Mouse (Mus musculus): ENCODE results near the gene Twist1.

The Twist1 gene

DNA sequence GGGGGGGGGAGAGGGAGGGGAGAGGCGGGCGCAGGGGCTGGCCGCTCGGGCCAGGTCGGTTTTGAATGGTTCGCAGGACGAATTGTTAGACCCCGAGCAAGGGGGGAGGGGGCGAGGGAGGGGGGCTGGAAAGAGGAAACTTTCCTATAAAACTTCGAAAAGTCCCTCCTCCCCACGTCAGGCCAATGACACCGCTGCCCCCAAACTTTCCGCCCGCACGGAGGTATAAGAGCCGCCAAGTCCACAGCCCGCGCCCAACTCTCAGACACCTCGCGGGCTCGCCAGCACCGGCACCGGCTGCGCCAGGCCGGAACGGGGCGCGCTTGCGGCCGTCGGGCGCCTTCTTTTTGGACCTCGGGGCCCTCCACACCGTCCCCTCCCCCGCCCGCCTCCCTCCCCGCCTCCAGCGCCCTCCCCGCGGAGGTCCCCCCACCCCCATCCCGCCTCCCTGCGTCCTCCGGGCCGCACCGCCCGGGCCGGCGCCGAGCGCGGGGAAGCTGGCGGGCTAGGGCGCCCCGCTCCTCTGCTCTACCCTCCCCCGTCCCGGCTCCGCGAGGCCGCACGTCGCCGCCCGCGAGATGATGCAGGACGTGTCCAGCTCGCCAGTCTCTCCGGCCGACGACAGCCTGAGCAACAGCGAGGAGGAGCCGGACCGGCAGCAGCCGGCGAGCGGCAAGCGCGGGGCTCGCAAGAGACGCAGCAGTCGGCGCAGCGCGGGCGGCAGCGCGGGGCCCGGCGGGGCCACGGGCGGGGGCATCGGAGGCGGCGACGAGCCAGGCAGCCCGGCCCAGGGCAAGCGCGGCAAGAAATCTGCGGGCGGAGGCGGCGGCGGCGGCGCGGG, at the start of gene Twist1:
Twist1 (plus strand) TSS at position 272 of the 841 bp plus-strand sequence.
- in situ Hi-C loops (cut with MboI, MseI): no loop called here

DNA sequence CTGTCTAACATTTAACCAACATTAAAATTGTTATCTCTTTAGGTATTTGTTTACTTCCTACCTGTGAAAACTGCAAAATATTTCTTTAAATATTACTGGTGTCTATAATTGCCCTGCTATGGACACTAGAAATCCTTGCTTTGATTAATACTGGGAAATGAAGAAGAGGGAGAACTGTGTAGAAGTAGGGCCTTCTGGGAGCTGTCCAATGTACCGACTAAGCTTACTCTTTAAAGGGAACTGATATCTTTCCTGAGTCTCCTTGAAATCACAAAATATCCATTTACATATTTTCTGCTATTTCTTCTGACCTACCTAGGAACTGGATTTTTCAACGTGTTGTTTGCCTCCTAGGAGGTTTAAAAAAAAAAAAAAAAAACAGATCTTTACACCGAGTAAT, 30.7 kb upstream of the Twist1 start:
- in situ Hi-C loops (cut with MboI, MseI): no loop called here

DNA sequence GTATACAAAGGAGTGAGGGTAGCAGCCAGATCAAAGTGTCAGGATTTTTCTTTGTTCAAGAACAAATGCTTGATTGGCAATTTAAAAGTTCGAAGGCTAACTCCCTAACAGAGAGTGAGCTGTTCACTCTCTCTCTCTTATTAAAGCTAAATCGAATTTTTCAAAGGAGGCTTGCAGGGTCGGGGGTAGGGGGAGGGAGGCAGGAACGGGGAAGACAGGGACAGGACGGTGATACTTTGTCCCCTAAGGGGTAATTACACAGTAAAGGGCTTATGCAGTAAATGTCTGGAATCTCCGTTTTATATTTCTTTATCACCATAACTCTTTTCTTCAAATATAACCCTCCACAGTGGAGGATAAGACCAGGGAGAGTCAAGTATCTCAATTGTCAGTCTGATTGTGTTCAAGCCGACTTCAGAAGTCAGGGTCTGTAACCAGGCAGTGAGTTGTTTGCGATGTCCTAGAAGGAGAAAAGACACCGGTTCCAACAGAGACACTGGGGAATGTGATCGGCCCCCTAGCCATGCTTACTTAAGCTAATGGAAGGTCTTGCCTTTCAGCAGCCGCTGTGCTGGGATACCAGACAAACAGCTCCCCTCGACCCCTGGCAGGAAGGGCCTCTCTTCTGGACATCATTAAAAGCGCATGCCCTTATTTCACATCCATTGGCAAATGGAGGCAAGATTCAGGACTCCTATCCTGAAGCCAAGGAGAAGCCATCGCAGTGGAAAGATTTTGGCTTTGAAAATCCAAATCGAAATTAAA, 30.0 kb upstream of the Twist1 start:
- in situ Hi-C loops (cut with MboI, MseI): no loop called here

DNA sequence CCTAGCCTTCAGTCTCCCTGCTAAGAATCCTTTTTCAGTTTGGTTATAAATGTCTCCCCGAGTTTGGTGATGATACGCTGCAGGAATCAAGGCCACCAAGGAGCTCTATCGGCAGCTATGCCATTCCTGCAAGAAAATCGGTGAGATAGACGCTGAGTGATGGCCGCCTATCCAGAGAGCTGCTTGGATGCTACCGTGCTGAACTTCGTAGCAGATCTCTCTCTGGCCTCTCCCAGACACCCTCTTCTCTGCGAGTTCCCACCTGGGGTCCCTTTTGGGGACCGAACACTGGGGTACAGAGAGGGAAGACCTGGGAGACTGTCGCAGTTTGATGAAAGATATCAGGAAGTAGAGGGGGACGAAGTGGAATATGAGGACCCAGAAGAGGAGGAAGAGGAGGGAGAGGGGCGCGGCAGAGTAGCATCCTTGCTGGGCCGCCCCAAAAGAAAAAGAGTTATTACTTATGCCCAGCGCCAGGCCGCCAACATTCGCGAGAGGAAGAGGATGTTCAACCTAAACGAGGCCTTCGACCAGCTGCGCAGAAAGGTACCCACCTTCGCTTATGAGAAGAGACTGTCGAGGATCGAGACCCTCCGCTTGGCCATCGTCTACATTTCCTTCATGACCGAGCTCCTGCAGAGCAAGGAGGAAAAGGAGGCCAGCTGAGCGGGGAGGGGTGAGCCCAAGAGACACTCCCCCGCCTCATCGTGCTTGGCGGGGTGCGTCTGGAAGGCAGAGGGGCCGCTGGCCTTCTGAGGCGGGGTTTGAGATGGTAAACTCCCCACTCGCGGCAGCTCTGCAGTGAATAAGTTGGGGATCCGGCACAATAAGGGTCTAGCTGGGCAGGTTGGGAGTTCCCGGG, 28.9 kb upstream of the Twist1 start, which contains the start of gene Ferd3l:
Ferd3l (plus strand) TSS at position 95 of the 862 bp plus-strand sequence.
- in situ Hi-C loops (cut with MboI, MseI): no loop called here

DNA sequence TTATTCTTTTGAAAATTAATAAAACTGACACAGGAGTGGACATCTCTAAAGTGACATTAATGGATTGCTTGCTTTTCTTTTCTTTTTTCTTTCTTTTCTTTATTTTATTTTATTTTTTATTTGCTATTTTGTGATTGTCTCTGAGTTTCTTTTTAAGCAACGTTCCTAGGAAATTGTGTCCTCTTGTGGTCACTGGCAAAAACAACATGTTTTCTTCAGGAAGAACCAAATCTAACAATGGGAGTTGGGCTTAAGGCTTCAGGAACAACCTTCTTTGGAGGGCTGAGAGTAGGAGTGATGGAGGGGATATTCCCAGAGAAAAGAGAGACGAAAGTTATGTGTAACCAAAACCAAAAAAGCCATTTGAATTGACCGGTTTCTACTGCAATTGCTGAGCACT, 4.6 kb upstream of the Twist1 start:
- in situ Hi-C loops (cut with MboI, MseI): no loop called here

DNA sequence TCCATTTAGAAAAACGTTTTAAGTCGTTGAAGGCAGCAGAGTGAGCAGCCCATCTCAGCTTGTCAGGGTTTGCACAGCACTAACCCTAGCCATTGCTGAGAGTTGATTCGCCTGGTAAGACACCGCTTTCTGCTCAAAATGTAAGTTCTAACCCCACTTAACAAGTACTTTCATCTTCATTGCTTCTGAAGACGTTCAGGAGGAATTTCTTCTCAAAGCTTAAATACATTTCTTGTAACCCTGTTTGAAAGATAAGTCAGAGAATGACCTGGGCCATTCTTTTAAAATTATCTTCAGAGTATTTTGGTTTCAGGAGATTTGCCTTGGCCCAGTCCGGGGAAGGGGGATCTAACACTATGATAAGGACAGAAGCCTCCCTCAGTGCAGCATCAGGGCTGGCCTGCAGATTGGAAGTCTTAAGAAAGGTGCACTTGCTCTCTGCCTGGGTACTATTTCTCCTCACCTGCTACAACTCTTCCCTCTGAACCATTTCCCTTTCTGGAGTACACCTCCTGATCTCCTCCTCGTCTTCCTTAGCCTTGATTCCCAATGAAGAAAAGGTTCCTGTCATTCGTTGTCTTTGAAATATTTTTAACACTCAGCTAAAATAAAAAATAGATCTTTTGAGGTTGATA, 2.4 kb upstream of the Twist1 start:
- in situ Hi-C loops (cut with MboI, MseI): no loop called here

DNA sequence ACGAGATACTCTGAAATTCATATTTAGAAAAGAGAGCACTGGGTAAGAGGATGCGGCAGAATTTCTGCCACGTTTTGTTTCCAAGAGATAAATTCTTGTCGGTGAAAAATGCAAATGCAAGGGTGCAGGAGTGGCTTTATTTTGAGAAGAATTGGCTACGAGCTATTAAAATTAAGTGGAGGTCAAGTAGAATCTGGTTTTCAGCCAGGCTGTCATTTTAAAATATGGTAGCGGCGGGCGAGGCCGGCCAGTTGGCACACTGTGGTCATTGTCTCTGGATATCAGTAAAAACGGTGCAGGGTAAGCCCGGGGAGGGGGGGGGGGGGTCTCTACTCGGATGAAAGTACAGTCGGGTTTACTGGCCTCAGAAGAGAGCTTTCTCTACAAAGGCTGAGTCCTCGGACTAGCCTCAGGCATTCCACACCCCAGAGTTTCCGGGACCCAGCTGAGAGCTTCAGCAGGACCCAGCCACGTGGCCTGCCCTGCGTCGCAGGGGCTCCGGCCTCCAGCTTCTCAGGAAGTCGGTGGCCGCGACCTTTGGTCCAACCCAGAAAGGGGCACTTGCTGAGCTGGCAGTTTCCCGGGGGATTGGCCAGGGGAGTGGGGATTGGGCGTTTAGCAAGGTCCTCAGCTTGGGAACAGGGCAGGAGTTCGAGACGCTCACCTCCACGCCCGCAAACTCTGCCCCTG, 1.7 kb upstream of the Twist1 start:
- in situ Hi-C loops (cut with MboI, MseI): no loop called here

DNA sequence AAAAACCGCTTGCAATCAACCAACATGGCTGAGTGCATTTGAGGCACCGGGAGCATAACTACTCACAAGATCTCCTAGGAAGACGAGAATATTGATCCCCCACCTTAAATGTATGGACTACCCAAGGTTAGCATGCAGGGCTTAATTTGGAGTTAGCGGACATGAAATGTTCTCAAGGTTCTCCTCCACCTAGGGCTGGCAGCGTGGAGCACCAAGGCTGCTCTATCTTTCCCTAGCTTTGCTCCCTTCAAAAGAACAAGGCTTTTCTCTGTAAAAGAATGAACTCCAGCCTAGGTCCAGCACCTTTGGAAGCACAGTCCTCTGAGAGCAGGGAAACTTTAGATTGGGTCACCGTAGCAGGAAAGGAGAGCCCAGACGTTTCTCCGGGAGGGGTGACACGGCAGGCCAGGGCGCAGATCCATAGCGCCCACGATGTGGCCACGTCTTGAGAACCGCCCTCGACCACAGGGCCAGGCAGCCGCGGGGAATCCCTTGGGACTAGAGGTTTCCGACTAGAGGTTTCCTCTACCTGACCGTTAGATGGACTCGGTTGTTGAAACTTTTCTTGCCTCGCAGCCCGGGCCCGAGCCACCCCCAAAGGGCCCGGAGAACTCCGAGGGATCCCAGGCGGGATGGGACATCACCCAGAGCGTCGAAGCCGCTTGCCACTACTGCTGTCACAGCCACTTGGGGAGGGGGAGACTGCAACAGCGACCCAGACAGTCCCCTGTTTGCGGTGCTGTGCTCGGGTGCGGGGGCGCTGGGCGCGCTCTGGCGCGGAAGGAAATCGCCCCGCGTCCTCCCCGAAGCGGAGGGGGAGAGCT, 683 bp upstream of the Twist1 start:
- in situ Hi-C loops (cut with MboI, MseI): no loop called here

DNA sequence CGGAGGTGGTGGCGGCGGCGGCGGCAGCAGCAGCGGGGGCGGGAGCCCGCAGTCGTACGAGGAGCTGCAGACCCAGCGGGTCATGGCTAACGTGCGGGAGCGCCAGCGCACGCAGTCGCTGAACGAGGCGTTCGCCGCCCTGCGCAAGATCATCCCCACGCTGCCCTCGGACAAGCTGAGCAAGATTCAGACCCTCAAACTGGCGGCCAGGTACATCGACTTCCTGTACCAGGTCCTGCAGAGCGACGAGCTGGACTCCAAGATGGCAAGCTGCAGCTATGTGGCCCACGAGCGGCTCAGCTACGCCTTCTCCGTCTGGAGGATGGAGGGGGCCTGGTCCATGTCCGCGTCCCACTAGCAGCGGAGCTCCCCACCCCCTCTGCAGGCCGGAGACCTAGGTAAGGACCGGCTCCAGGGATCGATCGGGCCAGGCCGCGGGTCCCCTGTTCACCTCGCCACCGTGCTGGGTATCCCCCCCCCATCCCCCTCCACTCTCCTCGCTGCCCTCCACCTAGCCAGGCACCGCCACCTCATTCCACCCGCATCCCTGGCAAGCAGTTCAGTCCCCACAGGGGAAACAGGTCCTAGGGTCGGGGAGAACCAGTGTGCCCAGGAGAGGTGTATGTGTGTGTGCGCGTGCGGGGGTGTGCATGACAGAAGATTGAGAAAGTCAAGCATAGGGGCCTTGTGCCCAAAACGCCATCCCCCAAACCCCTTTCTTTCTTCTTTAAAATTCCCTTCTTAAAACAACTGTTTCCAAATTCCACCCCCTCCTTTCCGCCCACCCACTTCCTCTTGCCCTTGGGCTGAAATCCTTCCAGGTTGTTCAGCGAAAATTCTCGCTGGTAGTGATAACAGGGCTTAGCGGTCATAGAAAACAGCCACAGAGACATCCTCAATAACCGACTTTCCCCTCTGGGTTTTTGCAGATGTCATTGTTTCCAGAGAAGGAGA, 1.0 kb downstream of the Twist1 start:
- in situ Hi-C loops (cut with MboI, MseI): no loop called here

DNA sequence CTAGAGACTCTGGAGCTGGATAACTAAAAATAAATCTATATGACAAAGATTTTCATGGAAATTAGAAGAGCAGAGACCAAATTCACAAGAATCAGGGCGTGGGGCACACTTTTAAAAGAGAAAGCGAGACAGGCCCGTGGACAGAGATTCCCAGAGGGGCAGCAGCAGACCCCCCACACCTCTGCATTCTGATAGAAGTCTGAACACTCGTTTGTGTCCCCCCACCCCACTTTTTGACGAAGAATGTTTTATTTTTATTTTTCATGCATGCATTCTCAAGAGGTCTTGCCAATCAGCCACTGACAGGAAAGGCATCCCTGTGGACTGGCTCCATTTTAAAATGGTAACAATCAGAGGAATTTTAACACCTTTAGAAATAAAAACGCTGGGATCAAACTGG, 1.7 kb downstream of the Twist1 start:
- in situ Hi-C loops (cut with MboI, MseI): no loop called here

DNA sequence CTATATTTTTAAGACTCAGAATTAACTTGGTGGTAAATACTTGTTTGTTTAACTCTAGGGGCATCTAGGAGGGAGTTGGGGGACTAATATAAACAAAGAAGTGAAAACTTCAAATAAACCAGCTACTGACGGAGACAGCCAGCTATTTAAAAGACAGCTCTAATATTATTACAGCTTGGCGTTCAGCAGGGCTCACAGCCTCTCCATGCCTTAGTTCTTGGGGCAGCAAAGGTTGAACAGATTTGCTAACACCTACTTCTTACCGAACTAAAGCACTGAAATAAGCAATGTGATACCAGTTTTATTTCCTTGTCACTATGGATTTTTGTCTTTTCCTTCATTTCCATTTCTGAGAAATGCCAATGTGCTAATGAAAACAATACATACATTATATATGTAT, 2.4 kb downstream of the Twist1 start:
- in situ Hi-C loops (cut with MboI, MseI): no loop called here

DNA sequence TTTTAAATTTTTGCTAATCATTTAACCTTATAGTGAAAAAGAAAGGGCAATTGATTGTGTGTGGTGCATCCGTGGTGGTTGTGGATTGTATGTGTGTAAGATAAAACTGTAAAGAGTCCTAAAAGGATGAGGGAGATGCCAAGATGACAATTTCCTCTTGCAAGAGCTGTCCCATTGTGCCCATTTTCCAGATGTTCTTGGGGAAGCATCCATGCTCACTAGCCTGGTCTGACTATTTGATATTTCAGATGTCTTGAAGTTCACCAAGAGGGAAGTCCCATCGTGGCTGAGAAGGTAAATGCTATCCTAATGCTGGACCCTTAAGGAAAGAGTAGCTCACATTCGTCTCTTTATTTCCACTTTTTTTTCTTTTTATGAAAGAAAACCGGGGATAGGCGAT, 3.5 kb downstream of the Twist1 start:
- in situ Hi-C loops (cut with MboI, MseI): no loop called here

DNA sequence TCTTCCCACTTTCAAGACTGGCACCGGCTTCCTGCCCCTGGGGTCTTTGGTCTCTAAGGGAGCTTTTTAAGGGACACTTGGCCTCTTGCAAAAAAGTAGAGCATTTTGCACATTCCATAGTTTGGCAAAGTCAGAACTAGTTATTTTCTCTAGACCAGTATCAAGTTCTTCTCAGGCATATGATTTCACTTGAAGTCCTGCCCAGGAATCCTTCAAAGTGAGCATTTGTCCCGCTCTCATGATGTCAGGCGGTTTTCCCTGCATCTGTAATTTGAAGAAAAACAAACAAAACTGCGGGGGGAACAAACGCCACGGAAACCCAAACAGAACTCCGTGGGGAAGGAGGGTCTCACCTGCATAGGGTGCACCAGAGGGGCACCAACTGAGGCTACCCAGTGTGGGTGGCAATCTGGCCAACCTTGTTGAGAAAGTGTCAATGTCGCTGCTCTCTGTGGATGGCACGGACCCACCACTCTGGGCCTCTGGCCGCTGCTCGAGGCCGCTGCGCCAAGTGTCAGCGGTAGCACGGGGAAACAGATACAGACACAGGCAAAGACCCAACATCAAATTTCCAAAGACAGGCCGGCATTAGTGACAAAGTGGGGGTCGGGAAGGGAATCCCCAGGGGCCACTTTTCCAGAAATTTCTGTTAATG, 4.8 kb downstream of the Twist1 start:
- in situ Hi-C loops (cut with MboI, MseI): no loop called here

DNA sequence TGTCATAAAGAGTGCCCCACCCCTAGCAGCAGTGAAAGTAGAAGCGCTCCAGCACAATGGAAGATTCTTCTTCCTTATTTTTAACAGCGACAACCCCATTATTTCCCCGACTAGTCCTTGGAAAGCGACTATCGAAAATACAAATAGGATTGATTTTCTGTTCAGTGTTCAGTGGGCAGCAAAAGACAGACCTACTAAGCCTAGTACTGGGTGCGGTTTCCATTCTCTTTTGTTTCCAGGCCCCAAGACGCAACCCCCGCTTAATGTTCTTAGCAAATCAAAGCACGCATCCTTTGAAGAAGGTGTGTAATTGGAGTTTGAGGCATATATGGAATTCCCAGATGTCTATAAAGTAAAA, 5.3 kb downstream of the Twist1 start:
- in situ Hi-C loops (cut with MboI, MseI): no loop called here

DNA sequence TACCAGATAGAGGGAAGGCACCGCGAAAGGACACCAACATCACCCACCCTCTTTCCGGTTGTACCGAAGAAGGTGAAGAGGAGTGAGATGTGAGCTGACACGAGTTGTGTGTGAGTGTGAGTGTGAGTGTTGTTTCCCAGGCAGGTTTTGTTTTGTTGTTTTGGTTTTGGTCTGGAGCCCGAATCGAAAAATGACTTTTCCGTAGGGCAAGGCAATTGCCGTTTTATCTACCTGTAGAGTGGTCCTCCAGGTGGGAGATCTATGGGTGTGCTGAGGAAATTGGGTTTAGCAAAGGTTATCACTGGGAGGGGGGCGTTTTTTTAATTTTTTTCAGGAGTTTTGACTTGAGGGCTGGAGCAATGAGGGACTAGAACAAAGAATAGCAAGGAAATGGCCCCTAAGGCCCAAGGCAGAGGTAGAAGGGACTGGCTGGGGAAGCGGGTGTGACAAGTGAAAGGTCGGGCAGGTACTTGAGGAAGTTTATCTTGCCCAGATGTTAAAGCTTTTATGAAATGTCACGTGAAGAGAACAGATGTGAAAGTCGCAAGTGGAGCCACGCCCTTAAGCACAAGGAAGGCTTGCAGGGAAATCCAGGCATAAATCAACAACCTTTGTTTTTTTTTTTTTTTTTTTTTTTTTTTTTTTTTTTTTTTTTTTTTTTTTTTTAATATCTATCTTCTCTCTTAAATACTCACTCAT, 6.3 kb downstream of the Twist1 start:
- in situ Hi-C loops (cut with MboI, MseI): no loop called here

DNA sequence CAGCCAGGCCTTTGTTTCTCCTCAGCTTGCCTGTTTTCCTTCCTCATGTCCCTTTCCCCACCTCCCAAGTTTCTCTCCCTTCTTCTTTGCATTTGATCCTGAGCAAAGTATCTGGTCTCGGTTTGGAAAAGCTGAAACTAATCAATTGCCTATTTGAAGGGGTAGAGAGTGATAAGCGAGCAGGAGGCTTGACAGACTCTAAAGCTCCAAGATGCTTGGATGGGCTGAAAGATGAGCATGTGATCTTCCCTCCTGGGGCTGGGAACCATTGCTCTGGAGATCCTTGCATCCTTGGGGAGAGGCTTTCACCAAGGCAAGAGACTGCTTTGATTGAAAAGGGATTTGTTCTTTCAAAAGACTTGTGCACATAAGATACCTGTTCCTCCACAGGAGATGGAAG, 7.0 kb downstream of the Twist1 start:
- in situ Hi-C loops (cut with MboI, MseI): no loop called here

DNA sequence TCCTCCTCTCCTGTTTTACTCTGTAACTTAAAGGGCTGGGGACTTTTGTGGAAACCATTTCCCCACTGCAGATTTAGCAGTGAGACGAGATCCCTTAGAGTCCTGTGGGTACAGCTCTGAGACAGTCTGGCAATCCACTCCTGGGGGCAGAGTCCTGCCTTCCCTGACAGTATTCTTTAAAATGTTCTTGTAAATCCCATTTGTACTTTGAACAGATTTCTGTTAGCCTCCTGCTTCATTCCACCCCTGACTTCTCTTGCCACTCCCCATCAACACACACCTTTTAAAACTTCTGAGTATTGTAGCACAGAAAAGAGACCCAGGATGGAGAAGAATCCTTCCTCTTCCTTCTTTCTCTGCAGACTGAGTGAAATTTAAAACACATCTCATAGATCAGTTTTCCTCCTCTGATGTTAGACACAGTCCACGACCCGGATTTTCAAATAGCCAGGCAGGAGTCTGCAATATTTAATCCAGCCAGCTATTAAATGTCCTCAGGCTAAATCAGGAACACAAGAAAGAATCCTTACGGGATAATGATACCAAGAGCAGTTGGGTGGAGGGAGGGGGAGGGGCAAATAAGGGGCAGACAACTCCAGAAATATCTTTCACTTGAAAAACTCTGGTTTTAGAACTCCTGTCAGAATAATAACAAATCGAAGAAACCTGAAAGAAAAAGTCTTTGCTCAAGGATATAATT, 8.3 kb downstream of the Twist1 start:
- in situ Hi-C loops (cut with MboI, MseI): no loop called here
